Mouse (Mus musculus): ENCODE measurements around the gene Slc24a3. TPM values are rescaled to one million over a fixed set of nuclear protein-coding genes. Genes with fewer than 3 reads are reported as not detected.

Slc24a3 gene
- polyA plus RNA-seq, 1 experiment = 36.4 TPM

- no peak for DNase-seq (ENCODE audit: low read depth)
Measured at GRCm38 (mm10) chr2:145682924-145683323, 515.4 kb downstream of the Slc24a3 start.

- DNase-seq (ENCODE audit: low read depth) = no peak
Measured at GRCm38 (mm10) chr2:145683536-145683935, 516.0 kb downstream of the Slc24a3 start.

GRCm38 (mm10) chr2:145684151-145684550 is 516.6 kb downstream of the Slc24a3 start:
- no peak for DNase-seq (ENCODE audit: low read depth)

GRCm38 (mm10) chr2:145684891-145685290 is 517.3 kb downstream of the Slc24a3 start:
- DNase-seq (ENCODE audit: low read depth) = no peak

- DNase-seq (ENCODE audit: low read depth) = no peak
Measured at GRCm38 (mm10) chr2:145686017-145686416, 518.5 kb downstream of the Slc24a3 start.

- no peak for DNase-seq (ENCODE audit: low read depth)
Measured at GRCm38 (mm10) chr2:145691367-145692009, 523.9 kb downstream of the Slc24a3 start.

Data from gonadal fat pad, adult 2 months (tissue).